Comparison of ENCODE assay signal across 8 mouse cellular contexts in genomic region chr11:54521927-54522528, GRCm38 (mm10). TPM values are rescaled to one million over a fixed set of nuclear protein-coding genes. Genes with fewer than 3 reads are reported as not detected.
DNase-seq lines count a peak whose midpoint lies in the region; ATAC-seq and TF ChIP-seq lines count a peak whose summit lies in the region.

No protein-coding gene starts in this region.

- H3K9ac ChIP-seq in hindbrain, embryonic 11.5 days (ENCODE audit: low read depth, low read length): peak overlapping the region; percentile 60
- peak overlapping the region; percentile 71 for H3K9ac ChIP-seq in liver, embryonic 15.5 days

- peak overlapping the region; percentile 100 for H3K4me3 ChIP-seq in testis, adult 2 months (ENCODE audit: control insufficient read depth, low read depth, low read length)
- H3K4me3 ChIP-seq in hindbrain, embryonic 11.5 days (ENCODE audit: low read depth, low read length): peak overlapping the region; percentile 75
- H3K4me3 ChIP-seq in liver, embryonic 15.5 days (replicated peaks): peak overlapping the region; percentile 73

- peak overlapping the region; percentile 66 for H3K4me2 ChIP-seq in hindbrain, embryonic 11.5 days (replicated peaks; ENCODE audit: low read depth, low read length)
- peak overlapping the region; percentile 79 for H3K4me2 ChIP-seq in liver, embryonic 15.5 days

- H3K9me3 ChIP-seq in hindbrain, embryonic 11.5 days (ENCODE audit: control insufficient read depth, low read length): no peaks in the 10 kb centered on the region
- no peaks in the 10 kb centered on the region for H3K9me3 ChIP-seq in liver, embryonic 15.5 days (replicated peaks)

- TF ChIP-seq CTCF in testis, adult 2 months (IDR thresholded peaks at IDR 0.05; ENCODE audit: control insufficient read depth, insufficient read depth, insufficient replicate concordance, low read depth, low read length): no peak

- DNase-seq in adrenal gland, adult 2 months: peak; percentile 10
- DNase-seq in adrenal gland, postnatal 25 days: no peak
- DNase-seq in testis, postnatal 10 days (ENCODE audit: low spot score): no peak
- DNase-seq in hindbrain, embryonic 11.5 days (ENCODE audit: low spot score): peak; percentile 21
- peak; percentile 15 for DNase-seq in telencephalon, adult 2 months (ENCODE audit: low read depth, low spot score)
- no peak for DNase-seq in layer of hippocampus, postnatal 25 days (ENCODE audit: extremely low spot score in 1 of 2, low spot score in 1 of 2)

- H3K27me3 ChIP-seq in testis, adult 2 months (ENCODE audit: control insufficient read depth, insufficient read depth, low read length): no peaks in the 10 kb centered on the region
- no peaks in the 10 kb centered on the region for H3K27me3 ChIP-seq in hindbrain, embryonic 11.5 days (ENCODE audit: control insufficient read depth, insufficient read depth, low read length)
- H3K27me3 ChIP-seq in liver, embryonic 15.5 days: no peaks in the 10 kb centered on the region

- H3K27ac ChIP-seq in testis, adult 2 months (ENCODE audit: control insufficient read depth, insufficient read depth, low read depth, low read length): peak overlapping the region; percentile 93
- peak overlapping the region; percentile 52 for H3K27ac ChIP-seq in hindbrain, embryonic 11.5 days (ENCODE audit: low read depth, low read length)
- H3K27ac ChIP-seq in liver, embryonic 15.5 days (replicated peaks): peak overlapping the region; percentile 94

- ATAC-seq in hindbrain, embryonic 11.5 days (ENCODE audit: low FRiP score): no peak
- ATAC-seq in liver, embryonic 15.5 days (ENCODE audit: insufficient read depth): no peak

- no peak for TF ChIP-seq POLR2A in testis, adult 2 months (IDR thresholded peaks at IDR 0.05; ENCODE audit: control insufficient read depth, low read depth, low read length)

- H3K4me1 ChIP-seq in testis, adult 2 months (ENCODE audit: control insufficient read depth, insufficient read depth, low read length): peaks cover 4% of the 10 kb centered on the region; the same call in 1 of the 2 replicates
- H3K4me1 ChIP-seq in hindbrain, embryonic 11.5 days (replicated peaks; ENCODE audit: control insufficient read depth, insufficient read depth, low read length): peaks cover 4% of the 10 kb centered on the region; the same call in 1 of the 2 replicates
- peaks cover 41% of the 10 kb centered on the region for H3K4me1 ChIP-seq in liver, embryonic 15.5 days (replicated peaks)

- 2% methylated on average over 18 of the region's 18 CpGs for WGBS in hindbrain, embryonic 11.5 days
- under 1% methylated on average over 18 of the region's 18 CpGs for WGBS in liver, embryonic 15.5 days (ENCODE audit: insufficient replicate concordance)

- no peaks in the 10 kb centered on the region; the same call in 1 of the 2 replicates for H3K36me3 ChIP-seq in testis, adult 2 months (ENCODE audit: control insufficient read depth, insufficient read depth, low read length)
- H3K36me3 ChIP-seq in hindbrain, embryonic 11.5 days (ENCODE audit: control insufficient read depth, insufficient read depth, low read length): no peaks in the 10 kb centered on the region
- H3K36me3 ChIP-seq in liver, embryonic 15.5 days (replicated peaks): no peaks in the 10 kb centered on the region

RNA-seq across cellular contexts. Expression of gene Rapgef6, which starts 0.6 kb away (rescaled TPM):
- total RNA-seq in adrenal gland, adult 2 months (2021): 10 to 100 TPM; 23.5 to 23.7 TPM
- polyA plus RNA-seq in adrenal gland, adult 2 months (2012; rRNA removed): 12.9 and 14.9 TPM in 2 replicates
- total RNA-seq in adrenal gland, postnatal 25 days (2021): 22.7 and 28.8 TPM in 2 replicates
- polyA plus RNA-seq in testis, adult 2 months (2012; rRNA removed): 11.8 and 12.7 TPM in 2 replicates
- polyA plus RNA-seq in hindbrain, embryonic 11.5 days (2014; fragmentation: Nextera tagmentation; extraction: Ambion mirVana): 31.7 and 47.0 TPM in 2 replicates
- 20.9 and 22.5 TPM in 2 replicates for polyA plus RNA-seq in liver, embryonic 15.5 days (2015; fragmentation: Nextera tagmentation; extraction: Ambion mirVana)
- 10 to 100 TPM; 37.9 to 38.7 TPM for total RNA-seq in layer of hippocampus, postnatal 25 days (2021)

Comparison
In these comparisons a context has a peak if more than half of its experiments do, and no peak if none do; other contexts are left out.
1. DNase-seq: peak in adrenal gland, adult 2 months (single experiment), hindbrain, embryonic 11.5 days (single experiment) and telencephalon, adult 2 months (single experiment); none in adrenal gland, postnatal 25 days (single experiment), testis, postnatal 10 days (single experiment) and layer of hippocampus, postnatal 25 days (0 of 2).
2. Peak in every context shown above with its lines, with median percentiles within 50 percentile points of each other: H3K27ac ChIP-seq and H3K4me3 ChIP-seq.